Mouse (Mus musculus): ENCODE measurements around the gene Ppfia3. TPM values are rescaled to one million over a fixed set of nuclear protein-coding genes. Genes with fewer than 3 reads are reported as not detected.

Gene Ppfia3
- polyA plus RNA-seq, 1 experiment: not detected

DNA sequence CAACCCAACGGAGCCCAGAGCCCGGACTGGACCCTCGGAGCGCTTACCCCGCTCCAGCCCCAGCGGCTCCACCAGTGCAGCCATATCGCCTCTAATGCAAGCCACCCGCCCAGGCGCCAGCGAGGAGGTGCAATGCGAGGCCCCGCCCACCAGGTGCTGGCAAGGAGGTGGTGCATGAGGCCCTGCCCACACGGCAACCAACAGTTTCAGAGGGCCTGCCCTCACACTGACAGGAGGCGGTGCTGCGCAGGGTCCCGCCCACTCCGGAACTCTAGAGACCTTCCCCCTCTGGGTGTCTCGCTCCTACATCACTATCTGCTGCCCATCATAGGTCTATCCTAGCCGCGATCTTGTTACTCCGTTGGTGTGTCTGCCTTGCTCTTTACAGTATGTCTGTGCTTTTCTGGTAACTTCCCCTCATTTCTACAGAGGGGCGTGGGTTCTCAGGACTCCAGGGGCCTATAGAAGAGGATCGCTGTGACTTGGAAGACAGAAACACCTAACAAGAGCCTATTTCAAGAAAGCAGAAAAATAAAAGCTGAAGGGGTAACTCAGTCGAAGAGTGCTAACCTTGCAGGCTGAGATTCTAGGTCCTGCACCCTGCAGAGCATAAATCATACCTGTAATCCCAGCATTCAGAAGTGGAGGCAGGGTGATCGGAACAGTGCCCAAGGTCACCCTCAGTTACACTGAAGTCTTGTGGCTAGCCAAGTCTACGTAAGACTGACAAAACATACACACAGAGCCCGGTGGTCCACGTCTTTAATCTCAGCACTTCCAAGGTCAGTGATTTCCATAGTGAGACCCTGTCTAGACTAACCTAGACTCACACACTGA, 3.9 kb upstream of the Ppfia3 start, which contains the start of gene Lin7b:
Gene Lin7b (minus strand): TSS at position 109 of the 837 bp plus-strand sequence.
- Histone ChIP-seq H3K4me1 (ENCODE audit: control insufficient read depth, insufficient read depth, low read length) (no peaks in the 10 kb centered on the region; the same call in 1 of the 2 replicates), H3K4me3 (replicated peaks; ENCODE audit: control insufficient read depth, low read depth, low read length) (no peak within 1 kb of the TSS), H3K27ac (ENCODE audit: control insufficient read depth, insufficient read depth, low read depth, low read length, poor library complexity) (no peak within 1 kb of the TSS)
- no peak for TF ChIP-seq POLR2A (IDR thresholded peaks at IDR 0.05; ENCODE audit: borderline replicate concordance, control insufficient read depth, low read depth, low read length)
- TF ChIP-seq CTCF (IDR thresholded peaks at IDR 0.05; ENCODE audit: control insufficient read depth, insufficient read depth, low read length): 0 out of 2 replicates have a peak, but pooled peaks have one; percentile 7
- 12% methylated on average over 28 of the region's 28 CpGs for WGBS

DNA sequence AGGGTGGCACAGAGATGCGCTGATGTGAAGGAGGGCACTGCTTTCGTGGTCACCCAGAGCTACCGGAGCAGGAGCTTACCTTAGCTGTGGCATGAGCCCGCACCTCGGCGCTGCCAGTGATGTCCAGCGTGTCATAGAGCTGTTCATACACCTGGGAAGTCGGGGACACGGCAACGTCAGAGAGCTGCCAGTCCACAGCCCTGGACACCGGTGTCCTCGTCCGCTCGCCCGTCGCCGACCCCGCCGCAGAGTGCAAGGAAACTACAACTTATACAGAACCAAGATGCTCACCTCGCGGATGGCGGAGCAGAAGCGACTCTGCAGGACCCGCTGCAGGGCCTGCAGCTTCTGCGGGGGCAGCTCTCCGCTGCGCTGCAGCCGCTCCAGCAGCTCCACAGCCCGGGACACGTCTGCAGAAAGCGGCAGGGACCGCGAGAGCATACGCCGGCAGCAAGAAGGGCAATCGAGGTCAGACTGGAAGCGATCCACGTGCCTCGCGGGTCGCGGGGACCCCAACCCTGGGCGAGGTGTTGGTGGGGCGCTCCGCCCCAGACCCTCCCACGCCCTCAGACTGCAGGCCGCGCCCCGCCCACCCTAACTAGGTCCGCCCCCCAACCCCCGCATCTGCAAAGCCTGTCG, 3.1 kb upstream of the Ppfia3 start:
- WGBS: 8% methylated on average over 52 of the region's 52 CpGs
- Histone ChIP-seq H3K4me1 (ENCODE audit: control insufficient read depth, insufficient read depth, low read length) (no peaks in the 10 kb centered on the region; the same call in 1 of the 2 replicates), H3K4me3 (replicated peaks; ENCODE audit: control insufficient read depth, low read depth, low read length) (no peak overlapping the region), H3K27ac (ENCODE audit: control insufficient read depth, insufficient read depth, low read depth, low read length, poor library complexity) (no peak overlapping the region)
- TF ChIP-seq POLR2A (IDR thresholded peaks at IDR 0.05; ENCODE audit: borderline replicate concordance, control insufficient read depth, low read depth, low read length) (no peak), CTCF (IDR thresholded peaks at IDR 0.05; ENCODE audit: control insufficient read depth, insufficient read depth, low read length) (no peak)

DNA sequence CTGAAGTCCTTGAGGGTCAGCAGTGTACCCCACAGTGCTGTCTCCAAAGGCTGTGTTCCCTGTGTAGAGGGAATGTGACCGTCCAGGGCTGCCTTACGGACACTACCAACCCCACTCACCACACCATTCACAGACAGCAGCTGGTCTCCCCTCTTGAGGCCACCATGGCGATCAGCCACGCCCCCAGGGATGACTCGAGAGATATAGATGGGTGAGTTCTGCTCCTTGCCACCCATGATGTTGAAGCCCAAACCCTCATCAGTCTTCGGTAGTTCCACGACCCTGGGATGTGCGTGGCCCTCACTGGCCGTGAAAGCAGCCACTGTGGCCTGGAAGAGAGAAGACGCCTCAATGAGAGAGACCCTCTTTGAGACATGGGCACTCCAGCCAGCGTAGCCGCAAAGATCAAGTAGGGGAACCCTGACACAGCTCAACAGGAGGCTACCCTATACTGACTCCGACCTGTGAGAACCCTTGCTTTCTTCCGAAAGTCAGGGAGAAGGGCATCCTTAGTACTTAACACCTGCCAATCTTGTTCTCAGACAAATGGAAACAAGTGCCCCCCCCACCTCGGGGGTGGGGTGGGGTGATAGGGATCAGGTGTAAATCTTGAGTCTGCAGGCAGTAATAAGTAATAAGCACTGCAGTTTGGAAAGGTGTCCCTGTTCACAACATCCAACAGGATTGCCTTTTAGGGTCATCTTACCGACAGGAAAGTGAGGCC, 2.4 kb upstream of the Ppfia3 start:
- H3K27ac ChIP-seq (ENCODE audit: control insufficient read depth, insufficient read depth, low read depth, low read length, poor library complexity): no peak overlapping the region
- H3K4me3 ChIP-seq (replicated peaks; ENCODE audit: control insufficient read depth, low read depth, low read length): no peak overlapping the region
- WGBS: 70% methylated on average over 16 of the region's 16 CpGs
- TF ChIP-seq POLR2A (IDR thresholded peaks at IDR 0.05; ENCODE audit: borderline replicate concordance, control insufficient read depth, low read depth, low read length) (no peak), CTCF (IDR thresholded peaks at IDR 0.05; ENCODE audit: control insufficient read depth, insufficient read depth, low read length) (no peak)
- no peaks in the 10 kb centered on the region; the same call in 1 of the 2 replicates for H3K4me1 ChIP-seq (ENCODE audit: control insufficient read depth, insufficient read depth, low read length)

DNA sequence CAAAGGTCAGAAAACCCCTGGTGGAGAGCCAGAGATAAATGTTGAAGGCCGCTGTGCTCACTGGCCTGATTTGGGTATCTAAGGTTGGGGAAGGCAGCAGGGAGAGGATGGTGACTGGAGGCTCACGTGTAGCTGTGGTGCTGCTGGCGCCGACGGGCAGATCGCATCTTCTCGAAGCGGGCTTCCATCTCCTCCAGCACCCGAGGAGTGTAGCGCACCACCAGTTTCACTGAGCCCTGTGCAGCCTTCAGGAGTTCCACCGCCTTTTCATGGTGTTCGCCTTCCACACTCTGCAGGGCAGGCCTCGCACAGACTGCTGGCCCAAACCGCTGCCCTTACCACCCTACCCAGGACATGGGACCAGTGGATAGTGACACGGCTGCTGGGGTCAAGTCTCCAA, 1.4 kb upstream of the Ppfia3 start:
- TF ChIP-seq CTCF (IDR thresholded peaks at IDR 0.05; ENCODE audit: control insufficient read depth, insufficient read depth, low read length): no peak
- TF ChIP-seq POLR2A (IDR thresholded peaks at IDR 0.05; ENCODE audit: borderline replicate concordance, control insufficient read depth, low read depth, low read length): no peak
- Histone ChIP-seq H3K27ac (ENCODE audit: control insufficient read depth, insufficient read depth, low read depth, low read length, poor library complexity) (no peak overlapping the region), H3K4me3 (replicated peaks; ENCODE audit: control insufficient read depth, low read depth, low read length) (no peak overlapping the region), H3K4me1 (ENCODE audit: control insufficient read depth, insufficient read depth, low read length) (no peaks in the 10 kb centered on the region; the same call in 1 of the 2 replicates)
- WGBS: 82% methylated on average over 15 of the region's 15 CpGs

DNA sequence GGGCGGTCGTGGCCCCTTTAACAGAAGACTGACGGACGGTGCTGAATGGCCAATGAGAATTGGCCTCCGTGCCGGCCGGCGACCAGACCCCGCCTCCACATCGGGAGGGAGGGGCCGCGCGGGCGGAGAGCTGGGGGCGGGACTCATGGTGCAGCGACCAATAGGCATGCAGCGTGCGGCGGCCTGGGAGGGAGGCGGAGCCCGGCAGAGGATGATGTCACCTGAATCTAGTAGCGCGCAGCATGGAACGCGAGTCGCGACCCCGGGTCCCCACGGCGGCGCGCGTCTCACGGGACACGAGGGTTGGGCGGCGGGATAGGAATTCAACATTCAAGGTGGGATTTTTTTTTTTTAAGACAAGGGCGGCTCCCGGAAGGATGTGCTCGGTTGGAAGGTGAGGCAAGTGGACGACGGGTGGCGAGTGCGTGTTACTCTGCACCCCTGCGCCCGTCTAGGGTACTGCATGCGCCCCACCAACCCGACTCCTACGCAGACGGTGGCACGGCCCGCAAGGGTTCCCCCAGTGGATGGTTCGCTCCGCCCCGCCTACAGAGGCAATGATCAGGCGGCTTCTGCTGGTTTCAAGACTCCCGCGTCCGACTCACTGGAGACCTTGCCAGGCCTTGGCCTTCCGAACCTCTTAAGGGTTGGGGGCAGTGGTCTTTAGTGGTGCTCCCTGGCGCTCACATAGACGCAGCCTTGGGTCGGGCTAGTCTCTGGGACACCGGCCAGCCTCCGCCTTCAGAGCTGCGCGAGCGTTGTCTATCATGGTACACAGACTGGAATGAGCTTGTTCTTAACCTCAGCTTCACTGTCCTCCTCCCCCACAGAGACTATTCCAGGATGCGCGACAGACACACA, 431 bp upstream of the Ppfia3 start:
- Histone ChIP-seq H3K27ac (ENCODE audit: control insufficient read depth, insufficient read depth, low read depth, low read length, poor library complexity) (0 out of 2 replicates have a peak overlapping the region, but pooled peaks have one; percentile 27), H3K4me3 (replicated peaks; ENCODE audit: control insufficient read depth, low read depth, low read length) (peak overlapping the region; percentile 71), H3K4me1 (ENCODE audit: control insufficient read depth, insufficient read depth, low read length) (no peaks in the 10 kb centered on the region; the same call in 1 of the 2 replicates)
- TF ChIP-seq CTCF (IDR thresholded peaks at IDR 0.05; ENCODE audit: control insufficient read depth, insufficient read depth, low read length) (peak; percentile 70), POLR2A (IDR thresholded peaks at IDR 0.05; ENCODE audit: borderline replicate concordance, control insufficient read depth, low read depth, low read length) (peak; percentile 20; the same call in 1 of the 2 replicates)
- WGBS: 1% methylated on average over 70 of the region's 70 CpGs

DNA sequence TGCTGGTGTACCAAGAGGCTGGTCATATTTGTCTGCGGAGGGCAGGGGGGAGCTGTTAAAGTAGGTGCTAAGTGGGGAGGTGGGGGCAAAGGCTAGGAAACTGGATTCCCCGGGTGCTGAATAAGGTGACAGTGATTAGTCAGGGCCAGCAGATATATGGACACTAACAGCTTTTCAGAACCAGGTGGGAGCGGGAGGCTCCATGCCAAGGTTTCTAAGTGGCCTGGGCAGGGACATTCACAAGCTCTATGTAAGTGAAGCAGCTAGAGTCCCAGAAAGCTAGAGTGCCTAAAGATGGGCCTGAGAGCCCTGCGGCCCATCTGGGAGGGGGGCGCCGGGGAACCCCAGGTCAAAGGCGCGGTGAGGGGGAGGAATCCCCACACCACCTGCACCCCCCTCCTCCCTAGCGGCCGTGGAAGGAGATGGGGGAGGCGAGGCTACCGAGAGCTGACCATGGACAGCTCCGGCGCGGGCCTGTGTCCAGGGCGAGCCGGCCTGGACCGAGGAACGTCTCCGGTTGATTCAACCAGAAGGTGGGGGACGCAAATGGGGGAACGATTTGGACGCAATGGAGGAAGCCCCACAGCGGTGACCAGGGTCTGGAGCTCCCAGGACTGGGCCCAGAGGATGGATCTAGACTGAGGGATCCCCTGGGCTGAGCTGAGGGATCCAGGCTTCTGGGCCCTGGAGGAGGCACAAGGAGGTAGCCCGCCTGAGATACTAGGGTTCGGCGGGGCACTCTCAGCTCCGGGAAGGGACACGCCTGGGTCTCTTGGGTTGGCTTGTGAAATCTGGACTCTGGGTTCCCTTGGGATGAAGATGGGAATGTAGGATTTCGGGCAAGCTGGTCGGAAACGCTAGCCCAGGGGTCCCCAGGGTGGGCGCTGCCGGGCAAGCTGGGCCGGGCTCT, 822 bp downstream of the Ppfia3 start:
- Histone ChIP-seq H3K4me3 (replicated peaks; ENCODE audit: control insufficient read depth, low read depth, low read length) (no peak overlapping the region), H3K4me1 (ENCODE audit: control insufficient read depth, insufficient read depth, low read length) (no peaks in the 10 kb centered on the region; the same call in 1 of the 2 replicates), H3K27ac (ENCODE audit: control insufficient read depth, insufficient read depth, low read depth, low read length, poor library complexity) (no peak overlapping the region)
- WGBS: 13% methylated on average over 35 of the region's 35 CpGs
- TF ChIP-seq POLR2A (IDR thresholded peaks at IDR 0.05; ENCODE audit: borderline replicate concordance, control insufficient read depth, low read depth, low read length): no peak
- TF ChIP-seq CTCF (IDR thresholded peaks at IDR 0.05; ENCODE audit: control insufficient read depth, insufficient read depth, low read length): no peak

All from bone marrow, adult 2 months (tissue).